Mouse (Mus musculus): ENCODE measurements at regions not wholly inside any gene's neighbourhood (a gene's known extent, or its start where the extent isn't known, plus 50 kb on each side); places are given as distances from the start of the nearest gene placed in this dataset.

DNA sequence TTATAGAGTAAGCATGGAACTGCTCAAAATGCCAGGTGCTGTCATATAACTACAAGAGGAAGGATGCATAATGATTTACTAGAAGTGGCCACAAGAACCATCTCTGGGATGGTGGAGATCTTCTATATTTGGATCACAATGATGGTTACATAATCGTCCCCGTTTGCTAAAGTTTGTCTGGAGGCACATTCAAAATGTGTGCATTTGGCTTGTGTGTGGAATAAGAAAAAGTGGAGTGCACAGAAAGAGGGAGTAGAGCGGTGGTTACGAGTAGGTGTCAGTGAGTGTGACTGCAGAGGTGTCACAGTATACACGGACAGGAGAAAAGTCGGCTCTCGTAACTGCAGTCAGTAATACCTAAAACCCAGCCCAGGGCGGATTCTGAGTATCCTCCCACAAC is 238.3 kb upstream of the Cnr1 start:
- no peak for DNase-seq (ENCODE audit: low read depth, low spot score)

DNA sequence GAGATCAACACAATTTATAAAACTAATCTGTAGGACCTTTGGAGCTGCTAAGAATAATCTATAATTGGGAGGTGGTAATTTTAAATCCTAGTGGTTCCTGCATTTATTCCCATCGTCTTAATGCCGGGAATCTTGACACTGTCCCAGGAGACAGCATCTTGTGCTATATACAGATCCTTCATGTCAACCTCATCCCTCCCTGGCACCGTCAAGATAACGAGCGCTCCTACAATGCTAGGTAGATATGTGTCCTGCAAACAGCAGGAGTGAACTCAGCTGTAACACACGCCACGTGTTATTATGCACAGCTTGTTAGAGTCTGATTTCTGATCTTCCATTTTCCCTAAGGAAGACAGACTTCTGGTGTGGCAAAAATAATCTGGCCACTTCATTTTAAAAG is 237.0 kb upstream of the Cnr1 start:
- DNase-seq (ENCODE audit: low read depth, low spot score), result no peak

DNA sequence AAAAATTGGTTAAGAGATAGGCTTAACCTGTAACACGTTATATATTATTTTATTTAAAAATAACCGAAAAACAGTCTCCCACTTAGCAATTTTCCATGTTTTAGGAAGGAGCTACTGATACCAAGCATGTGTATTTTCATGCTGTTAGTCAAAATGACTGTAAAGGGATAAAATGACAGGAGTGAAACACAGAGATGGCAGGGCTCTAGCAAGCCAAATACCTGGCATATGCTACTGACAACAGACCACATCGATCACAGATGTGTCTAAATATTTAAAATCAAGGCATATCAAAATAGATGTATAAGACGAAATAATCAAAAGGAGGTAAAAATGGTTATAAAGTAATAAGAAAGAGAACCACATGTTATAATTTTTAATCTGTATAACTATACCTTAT is 231.0 kb upstream of the Cnr1 start:
- no peak for DNase-seq (ENCODE audit: low read depth, low spot score)

DNA sequence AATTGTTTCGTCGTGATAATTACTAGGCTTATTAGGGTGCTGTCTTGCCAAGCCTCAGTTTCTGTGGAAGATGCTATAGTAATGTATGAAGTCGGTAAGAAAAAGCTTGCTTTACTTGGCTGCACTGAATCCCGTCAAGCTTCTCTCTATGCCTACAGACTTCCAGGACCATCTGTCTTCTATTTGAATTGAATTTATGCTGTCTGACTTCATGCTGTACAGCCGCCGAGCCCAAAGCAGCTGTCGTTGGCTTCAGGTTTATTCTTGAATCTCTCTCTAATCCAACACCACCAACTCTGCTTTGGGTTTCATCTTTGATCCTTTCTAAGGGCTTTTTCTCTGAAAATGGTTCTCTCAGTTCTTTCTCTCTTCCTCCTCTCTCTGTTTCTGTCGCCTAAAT is 227.4 kb upstream of the Cnr1 start:
- no peak for DNase-seq (ENCODE audit: low read depth, low spot score)

DNA sequence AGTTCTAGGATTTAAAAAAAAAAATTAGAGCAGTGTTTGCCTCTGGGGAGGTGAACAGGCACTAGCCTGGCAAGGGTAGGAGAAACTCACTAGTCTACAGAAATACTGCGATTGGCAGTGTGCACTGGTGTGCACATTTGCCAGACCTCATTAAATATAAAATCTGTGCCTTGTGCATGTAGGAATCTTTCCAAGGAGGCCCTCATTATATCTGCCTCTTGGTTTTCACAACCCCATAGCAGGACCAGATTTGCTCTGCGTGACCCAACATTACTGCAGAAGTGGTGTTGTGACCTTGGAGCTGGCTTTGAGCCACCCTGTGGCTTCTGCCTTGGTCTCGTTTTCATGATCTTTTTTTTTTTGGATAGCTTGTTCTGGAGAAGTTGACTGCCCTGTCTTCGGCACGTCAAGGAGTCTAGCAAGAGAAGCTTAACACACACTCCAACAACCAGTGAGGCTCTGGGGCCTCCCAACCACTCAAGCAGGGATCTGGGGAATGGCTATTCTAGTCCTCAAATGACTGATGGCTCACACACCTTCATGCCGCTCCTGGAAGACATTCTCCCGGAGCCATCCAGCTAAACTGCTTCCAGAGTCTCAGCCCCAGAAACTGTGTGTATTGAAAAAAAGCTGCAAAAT is 222.2 kb upstream of the Cnr1 start:
- no peak for DNase-seq (ENCODE audit: low read depth, low spot score)

DNA sequence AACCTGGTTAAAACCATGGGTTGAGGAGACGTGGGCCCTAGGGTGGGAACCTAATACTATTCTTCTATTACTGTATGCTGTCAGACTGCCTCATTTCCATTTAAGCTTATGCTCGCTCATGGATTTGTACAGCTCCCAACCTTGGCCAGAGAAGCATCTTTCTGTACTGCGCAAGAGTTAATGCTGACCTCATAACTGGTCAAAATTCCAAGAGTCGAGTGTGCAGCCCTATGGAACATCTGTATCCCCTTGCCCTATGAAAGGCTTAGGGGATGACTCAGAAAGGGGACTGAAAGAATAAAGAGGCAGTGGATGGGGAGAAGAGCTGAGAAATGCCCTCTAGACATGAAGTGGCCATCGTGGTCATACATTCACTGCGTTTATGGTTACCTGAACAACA is 218.7 kb upstream of the Cnr1 start:
- DNase-seq (ENCODE audit: low read depth, low spot score), result no peak

DNA sequence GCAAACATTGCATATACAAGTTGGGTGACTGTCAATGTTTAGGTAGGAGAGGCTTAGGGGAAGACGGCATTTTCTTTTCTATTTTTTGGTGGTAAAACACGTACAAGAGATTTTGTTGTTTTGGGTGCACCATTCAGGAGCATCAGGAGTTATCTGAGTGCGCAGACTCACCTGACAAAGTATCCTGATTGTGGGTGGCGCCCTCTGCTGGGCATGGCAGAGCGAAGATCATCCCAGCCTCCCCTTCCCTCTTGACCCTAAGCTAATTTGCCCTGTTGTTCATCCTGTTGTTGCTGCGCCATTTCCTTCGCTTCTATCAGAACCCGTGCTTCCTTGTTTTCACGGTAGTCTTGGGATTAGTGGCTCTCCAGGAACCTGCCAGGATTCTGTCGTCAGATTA is 217.6 kb upstream of the Cnr1 start:
- DNase-seq (ENCODE audit: low read depth, low spot score), result no peak

DNA sequence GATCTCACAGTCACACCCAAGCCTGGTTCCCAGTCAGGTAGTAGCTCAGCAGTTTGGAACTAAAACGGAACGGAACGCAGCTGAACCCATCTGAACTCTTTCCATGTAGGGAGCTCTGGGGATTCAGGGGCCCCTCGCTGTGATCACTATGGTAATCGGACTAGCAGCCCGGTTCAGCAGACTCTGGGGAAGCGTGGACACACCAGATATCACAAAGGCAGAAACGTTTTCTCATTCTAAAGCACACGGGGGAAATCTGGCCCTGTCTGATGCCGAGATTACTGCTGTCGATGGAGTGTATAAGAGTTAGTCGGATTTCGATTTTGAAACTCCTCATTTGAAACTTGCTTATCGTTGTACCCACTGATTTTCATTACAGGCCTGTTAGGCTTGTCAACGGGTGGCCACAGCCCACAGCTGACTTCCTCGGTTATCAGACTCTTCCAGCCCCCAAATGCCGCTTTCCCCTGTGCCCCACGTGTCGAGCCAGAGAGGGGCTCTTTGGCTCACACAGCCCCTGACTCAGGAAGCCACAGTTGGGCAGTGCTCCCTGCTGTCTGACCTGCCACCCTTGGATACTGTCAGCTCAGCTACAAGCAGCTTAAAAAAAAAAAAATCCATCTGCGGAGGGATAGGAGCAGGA is 207.8 kb upstream of the Cnr1 start:
- DNase-seq (ENCODE audit: low read depth, low spot score), result no peak

DNA sequence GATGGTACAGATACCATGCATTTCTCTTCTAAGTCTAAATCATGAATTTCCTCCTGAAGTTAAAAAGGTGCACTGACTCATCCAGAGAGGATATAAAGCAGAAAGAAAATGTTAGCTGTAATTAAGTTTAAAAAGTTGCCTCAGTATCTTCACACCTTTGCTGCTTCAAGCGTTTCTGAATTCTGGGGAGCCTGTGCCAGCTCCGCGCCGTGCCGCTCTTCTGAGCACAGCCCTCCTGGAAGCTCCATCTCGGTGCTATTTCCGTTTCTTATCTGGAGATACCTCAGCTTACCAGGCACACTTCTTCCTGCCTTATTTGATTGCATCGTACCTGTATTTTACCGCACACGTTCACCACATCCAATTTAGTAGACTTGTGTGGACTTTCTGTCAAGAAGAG is 203.4 kb upstream of the Cnr1 start:
- no peak for DNase-seq (ENCODE audit: low read depth, low spot score)

DNA sequence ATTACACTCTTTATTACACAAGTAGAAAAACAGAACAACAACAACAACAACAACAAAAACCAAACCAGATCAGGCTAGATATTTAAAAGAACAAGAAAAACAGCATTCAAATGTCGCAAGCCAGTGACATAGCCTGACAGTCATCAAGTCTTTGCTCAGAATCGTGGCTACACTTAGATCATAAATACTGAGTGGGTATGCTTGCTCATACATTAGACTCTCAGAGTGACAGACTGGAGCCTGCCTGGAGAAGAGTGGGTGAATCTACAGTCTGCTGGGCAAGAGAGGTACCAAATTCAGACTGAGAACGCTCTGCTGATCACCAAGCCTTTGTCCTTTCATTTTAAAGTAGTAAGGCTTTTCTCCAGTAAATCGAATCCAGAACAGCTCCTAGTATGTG is 202.4 kb upstream of the Cnr1 start:
- no peak for DNase-seq (ENCODE audit: low read depth, low spot score)

DNA sequence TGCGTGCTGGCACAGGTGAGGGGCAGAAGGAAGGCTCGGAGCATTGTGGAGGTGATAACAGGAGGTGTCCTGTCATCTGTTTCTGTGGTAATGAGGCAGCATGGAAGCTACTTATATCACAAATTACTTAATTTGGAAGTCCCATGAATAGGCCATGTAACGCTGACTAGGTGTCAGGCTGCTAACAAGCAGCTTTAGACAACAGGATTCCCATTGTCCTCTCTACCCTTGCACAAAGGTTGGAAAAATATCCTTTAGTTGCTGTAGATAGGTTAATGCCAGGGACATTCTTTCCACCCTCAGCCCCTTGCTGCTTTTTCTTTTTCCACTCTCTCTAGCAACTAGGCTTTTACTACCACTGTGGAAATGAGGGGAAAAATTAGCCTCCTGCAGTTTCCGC is 192.6 kb upstream of the Cnr1 start:
- DNase-seq (ENCODE audit: low read depth, low spot score), result no peak

DNA sequence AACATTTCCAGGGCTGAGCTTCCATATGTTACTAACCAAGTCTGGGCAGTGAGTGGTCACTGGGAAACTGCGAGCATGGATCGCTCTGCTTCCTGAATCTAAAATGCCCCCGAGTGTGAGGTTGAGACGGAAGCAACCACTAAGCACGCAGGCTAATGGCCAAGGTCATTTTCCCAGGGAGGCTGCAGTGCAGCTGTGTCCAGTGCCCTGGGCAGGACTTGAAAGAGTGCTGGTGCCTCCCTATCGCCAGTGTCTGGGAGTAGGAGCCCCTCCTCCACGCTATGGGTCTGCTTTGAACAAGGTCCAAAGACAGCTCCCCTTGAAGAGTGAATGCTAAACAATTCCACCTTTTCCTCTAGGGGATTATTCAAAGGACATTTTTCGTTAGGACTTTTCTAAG is 189.5 kb upstream of the Cnr1 start:
- DNase-seq (ENCODE audit: low read depth, low spot score), result no peak

DNA sequence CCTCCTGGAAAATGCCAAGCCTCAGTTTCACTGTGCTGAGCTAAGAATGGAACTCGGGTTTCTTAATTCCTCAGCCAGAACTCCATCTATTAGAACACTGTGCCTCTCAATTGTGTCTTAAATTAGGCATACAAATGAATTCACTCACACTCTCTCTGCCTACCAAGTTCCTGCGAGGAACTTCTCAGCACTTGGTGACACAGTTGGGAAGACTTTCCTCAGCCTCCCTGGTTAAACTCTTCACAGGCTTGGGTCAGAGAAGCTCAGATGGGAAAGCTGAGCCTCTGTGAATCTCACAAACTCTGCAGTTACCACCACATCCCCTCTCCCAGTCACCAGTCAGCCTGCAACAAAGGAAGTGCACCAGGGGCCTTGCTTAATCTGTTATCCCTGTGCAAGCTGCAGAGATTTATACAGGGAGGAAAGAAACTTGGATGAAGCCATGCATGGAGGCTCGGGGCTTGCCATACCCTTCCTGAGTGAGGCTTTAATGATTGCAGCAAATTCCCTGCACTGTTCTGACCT is 188.9 kb upstream of the Cnr1 start:
- DNase-seq (ENCODE audit: low read depth, low spot score), result no peak

DNA sequence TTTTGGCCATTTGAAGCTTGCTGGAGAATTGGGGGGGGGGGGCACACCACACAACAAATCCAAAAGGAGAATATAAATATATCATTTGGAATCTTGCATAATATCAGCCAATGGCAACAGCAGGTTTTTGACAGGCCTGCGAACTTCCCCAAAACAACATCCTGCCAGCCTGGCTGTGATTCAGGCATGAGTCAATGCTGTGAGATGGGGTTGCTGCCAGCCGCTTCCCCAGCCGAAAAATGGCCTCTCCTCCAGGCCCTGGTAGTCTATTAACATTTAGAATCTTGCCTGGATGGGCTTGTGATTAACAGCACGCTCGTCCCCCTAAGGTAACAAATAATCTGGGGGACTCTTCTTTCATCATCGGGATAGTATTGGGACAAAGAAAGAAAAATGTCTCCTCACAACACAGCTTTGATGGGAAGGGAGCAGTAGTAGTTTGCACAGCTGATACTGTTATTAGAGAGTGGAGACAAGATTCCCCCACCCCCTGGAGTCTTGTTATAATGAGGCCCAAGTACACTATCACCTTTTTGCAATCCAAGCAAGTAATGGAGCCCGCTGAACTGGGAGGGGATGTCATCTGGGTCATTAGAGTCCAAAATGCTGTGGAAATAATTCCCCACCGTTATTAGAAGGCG is 188.2 kb upstream of the Cnr1 start:
- DNase-seq (ENCODE audit: low read depth, low spot score), result no peak

DNA sequence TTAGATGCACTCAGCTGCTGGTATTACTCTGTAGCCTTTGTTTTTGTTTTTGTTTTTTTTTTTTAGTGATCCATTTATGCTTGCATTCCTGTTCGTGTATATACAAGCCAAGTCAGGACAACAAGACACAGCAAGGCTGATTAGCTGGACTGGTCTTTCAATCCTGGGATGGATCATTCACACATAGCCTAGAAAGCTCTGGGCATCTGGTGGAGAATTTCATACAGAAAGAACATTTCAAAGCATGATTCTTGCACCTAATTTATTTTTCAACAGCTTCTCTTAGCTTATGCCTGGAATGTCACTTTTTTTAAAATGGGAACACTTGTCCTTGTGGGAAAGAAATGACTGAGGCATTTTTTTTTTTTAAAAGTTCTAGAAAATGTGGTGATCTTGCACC is 187.1 kb upstream of the Cnr1 start:
- no peak for DNase-seq (ENCODE audit: low read depth, low spot score)

DNA sequence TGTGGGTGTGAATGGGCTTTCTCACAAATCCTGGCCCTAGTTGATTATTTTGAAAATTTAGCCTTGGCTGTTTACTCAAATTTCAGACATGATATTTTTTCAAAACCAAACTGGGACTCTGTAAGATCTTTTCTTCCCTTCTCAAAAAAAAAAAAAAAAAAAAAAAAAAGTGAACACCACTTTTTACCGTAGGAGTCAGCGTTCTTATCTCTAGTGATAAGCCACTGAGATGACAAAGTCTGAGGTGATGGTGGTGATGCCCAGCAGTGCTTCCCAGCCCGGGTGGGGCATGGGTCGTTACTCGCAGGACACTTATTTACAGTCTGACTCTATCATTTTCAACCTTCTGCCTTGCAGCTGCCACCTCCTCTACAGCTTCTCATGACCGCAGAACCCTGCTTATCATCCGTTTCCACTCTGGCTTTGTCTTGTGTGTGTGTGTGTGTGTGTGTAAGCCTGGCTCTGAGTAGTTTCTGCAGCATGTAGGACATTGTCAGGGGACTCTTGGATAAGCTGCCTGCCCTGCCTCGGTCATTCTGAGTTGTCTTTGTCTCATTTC is 186.5 kb upstream of the Cnr1 start:
- no peak for DNase-seq (ENCODE audit: low read depth, low spot score)

DNA sequence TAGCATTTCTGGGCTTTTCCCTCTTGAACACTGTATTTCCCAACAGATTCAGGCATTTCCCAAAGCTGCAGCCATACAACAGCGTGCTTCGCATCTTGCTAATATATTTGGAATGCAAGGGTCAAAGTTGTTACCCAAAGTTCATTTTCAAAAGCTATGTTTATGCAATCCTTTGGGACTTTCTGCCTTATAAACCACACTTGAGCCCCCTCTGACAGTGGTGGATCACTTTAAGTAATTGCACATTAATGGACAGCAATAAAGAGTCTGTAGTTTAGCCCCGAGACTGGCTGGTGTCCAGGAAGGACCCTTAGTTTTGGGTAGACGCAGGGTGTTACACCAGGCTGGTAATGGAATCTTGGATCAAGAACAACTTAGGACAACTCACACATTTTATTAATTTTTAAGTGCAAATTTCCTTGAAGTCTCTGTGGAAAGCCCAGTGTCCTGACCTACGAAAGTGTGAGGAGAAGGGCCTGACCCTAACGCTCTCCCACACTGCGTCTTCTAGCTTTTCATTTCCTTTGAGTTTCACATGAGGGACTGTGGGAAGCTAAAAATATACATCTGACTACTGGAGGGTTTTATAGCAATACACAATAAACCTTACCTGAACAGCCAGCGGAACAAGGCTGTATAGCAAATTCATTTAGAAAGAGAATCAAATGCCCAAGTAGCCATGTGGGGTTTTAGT is 185.0 kb upstream of the Cnr1 start:
- DNase-seq (ENCODE audit: low read depth, low spot score), result no peak

DNA sequence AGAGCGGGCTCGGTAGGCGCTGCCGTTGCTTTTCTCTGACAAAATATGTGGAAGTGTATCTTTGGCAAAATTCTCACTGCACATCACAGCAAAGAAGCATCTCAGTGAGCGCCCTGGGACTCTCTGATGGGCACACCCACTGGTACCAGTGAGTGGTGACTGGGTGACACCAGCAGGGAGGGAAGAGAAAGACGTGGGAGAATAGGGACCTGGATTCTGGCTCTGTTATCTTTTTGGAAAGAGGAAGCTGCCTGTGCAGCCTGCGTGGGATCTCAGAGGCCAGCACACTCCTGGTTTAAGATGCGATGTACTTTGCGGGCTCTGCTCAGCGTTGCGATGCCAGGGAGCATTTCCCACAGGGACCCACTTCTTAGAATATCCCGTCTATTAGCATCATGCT is 183.4 kb upstream of the Cnr1 start:
- DNase-seq (ENCODE audit: low read depth, low spot score), result no peak

DNA sequence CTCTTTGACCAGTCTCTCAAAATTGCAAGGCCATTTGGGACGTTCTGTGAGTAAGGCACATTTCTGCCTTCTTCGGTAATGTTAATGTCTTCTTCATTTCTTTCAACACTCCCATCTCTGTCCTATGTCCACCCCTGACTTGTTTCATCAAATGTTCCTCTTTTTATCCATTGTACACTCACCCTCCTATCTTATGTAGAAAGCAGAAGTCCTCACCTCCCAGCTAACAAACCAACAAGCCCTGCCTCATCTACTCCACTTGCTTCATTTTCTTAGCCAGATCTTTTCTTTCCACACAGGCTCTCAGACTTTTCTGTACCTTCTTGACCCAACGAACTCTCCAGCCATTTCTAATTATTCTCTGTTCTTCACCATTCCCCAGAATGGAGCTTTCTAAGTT is 179.2 kb upstream of the Cnr1 start:
- no peak for DNase-seq (ENCODE audit: low read depth, low spot score)

DNA sequence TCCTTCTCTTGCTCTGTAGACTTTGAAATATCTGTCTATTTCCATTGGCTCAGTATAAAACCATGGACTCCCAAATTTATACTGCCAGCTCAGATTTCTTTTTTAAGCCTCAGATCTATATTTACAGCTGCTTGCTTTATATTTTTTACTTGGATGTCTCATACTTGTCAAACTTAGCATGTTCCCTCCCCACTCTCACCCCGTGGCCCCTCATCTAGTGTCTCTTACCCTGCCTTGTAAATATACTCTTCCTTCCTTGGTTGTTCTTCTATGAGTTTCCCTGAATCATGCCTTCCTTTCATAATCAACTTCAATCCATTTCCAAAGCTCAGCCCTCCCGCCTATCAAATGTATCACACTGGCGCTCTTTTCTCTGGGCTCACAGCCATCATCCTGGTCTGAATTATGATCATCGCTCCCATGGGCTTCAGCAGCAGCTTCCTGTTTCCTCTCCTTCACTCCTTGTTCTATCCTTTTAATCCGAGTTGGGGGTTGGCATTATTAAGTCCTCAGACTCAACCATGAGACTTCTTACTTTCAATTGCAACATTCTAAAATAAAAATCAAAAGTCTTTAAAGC is 177.0 kb upstream of the Cnr1 start:
- DNase-seq (ENCODE audit: low read depth, low spot score), result no peak

DNA sequence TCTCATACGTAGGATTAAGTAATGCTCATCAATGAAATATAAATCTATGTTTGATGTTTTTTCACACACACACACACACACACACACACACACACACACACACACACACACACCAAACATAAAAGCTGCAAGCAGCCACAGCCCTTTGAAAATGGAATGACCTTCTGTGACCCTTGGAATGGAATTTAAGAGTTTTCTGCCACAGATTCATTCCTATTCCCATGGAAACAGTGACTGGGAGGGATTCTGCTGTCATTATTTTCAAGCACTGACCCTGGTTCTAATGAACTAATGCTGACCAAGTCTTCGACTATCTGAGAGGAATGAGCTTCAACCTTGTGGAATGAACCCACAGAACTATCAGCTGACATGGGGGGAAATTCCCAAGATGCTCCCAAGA is 156.7 kb upstream of the Cnr1 start:
- DNase-seq (ENCODE audit: low read depth, low spot score), result no peak

DNA sequence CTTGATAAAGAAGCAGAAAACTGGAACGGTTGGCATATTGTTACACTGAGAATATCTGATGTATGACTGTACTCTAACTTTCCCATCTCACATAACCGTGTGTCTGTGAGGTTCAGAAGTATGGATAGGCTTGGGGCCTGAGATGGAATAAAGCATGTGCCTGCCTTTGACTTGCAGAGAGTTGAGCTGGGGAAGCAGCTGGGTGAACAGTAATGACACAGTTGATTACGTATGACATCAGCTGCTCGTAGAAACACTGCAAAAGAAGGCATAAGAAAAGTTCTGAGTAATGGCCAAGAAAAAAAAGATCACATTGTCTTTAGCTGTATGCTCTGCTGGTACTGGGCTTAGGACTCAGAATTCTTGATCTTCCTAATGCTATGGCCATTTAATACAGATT is 138.4 kb upstream of the Cnr1 start:
- no peak for DNase-seq (ENCODE audit: low read depth, low spot score)
